Mouse (Mus musculus) bone marrow, adult 2 months (tissue): ENCODE results near the gene Slc27a5. TPM values are rescaled to one million over a fixed set of nuclear protein-coding genes. Genes with fewer than 3 reads are reported as not detected.

Source experiments
- H3K27ac ChIP-seq: fragments of 200-500 bp; 2 replicates; pipeline ENCODE4 v1.5.1; 2012; ENCODE audit warnings: low read depth, mild to moderate bottlenecking, control low read depth, inconsistent platforms, low read length; ENCODE audit not compliant: control insufficient read depth, poor library complexity, insufficient read depth
- H3K4me1 ChIP-seq: fragments of 200-500 bp; 2 replicates; pipeline ENCODE4 v1.6.1; 2011; ENCODE audit warnings: low read length; ENCODE audit not compliant: control insufficient read depth, insufficient read depth
- H3K4me3 ChIP-seq: fragments of 200-500 bp; replicated peaks from 2 replicates; pipeline ENCODE3; 2011; ENCODE audit warnings: mild to moderate bottlenecking, low read depth, low read length, control low read depth; ENCODE audit not compliant: control insufficient read depth
- CTCF ChIP-seq: fragments of 200-500 bp; IDR thresholded peaks from 2 replicates; pipeline ENCODE4 v1.5.1; 2011; ENCODE audit warnings: low read length, control low read depth; ENCODE audit not compliant: control insufficient read depth, insufficient read depth
- POLR2A ChIP-seq: fragments of 200-500 bp; IDR thresholded peaks from 2 replicates; pipeline ENCODE4 v1.6.1; 2011; ENCODE audit warnings: low read depth, mild to moderate bottlenecking, control low read depth, low read length, borderline replicate concordance; ENCODE audit not compliant: control insufficient read depth
- WGBS: fragments of 180-500 bp; shearing (Covaris S2); methylation state at CpG from one replicate; pipeline ENCODE4 v1.1.7; 2018; 5-methylcytosine and 5-hydroxymethylcytosine counted together
- polyA plus RNA-seq: library from polyadenylated mRNA; stranded (reverse); fragments of >200 nt; gene quantifications from 2 replicates; pipeline ENCODE4 v1.2.4, GENCODE M21; 2011; ENCODE audit warnings: low replicate concordance; ENCODE audit not compliant: missing spikeins, insufficient read depth, insufficient read length

Gene Slc27a5
- polyA plus RNA-seq, 1 experiment = 2.2 TPM

DNA sequence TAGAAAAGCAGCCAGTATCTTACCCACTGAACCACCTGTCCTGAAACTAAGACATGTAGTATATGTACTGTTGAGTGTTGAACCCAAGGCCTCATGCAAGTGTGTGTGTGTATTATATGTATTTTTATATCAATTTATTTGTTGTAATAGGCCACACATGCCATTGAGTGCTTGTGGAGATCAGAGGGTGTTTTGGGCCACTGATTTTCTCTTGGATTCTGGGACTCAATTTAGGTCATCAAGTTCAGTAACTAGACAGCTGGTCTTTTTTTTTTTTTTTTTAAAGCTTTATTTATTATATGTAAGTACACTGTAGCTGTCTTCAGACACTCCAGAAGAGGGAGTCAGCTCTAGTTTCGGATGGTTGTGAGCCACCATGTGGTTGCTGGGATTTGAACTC is 17.2 kb upstream of the Slc27a5 start:
- Histone ChIP-seq H3K4me3 (no peak overlapping the region), H3K4me1 (no peaks in the 10 kb centered on the region; the same call in 1 of the 2 replicates), H3K27ac (no peak overlapping the region)
- 74% methylated on average over 1 of the region's 1 CpGs for WGBS
- no peak for TF ChIP-seq POLR2A
- TF ChIP-seq CTCF = no peak

GRCm38 (mm10) chr7:13014275-13014839 is 16.4 kb upstream of the Slc27a5 start:
- TF ChIP-seq CTCF = no peak
- TF ChIP-seq POLR2A = no peak
- H3K4me1 ChIP-seq = no peaks in the 10 kb centered on the region; the same call in 1 of the 2 replicates
- 82% methylated on average over 6 of the region's 6 CpGs for WGBS
- H3K27ac ChIP-seq = no peak overlapping the region
- no peak overlapping the region for H3K4me3 ChIP-seq

GRCm38 (mm10) chr7:13013671-13014070 is 15.7 kb upstream of the Slc27a5 start:
- 85% methylated on average over 4 of the region's 4 CpGs for WGBS
- Histone ChIP-seq H3K27ac (no peak overlapping the region), H3K4me3 (no peak overlapping the region), H3K4me1 (no peaks in the 10 kb centered on the region; the same call in 1 of the 2 replicates)
- no peak for TF ChIP-seq POLR2A
- TF ChIP-seq CTCF = no peak

GRCm38 (mm10) chr7:13010005-13010908 is 12.3 kb upstream of the Slc27a5 start, which contains the start of gene Zbtb45:
TSS of gene Zbtb45 (minus strand) at chr7:13010034.
- TF ChIP-seq POLR2A = 0 out of 2 replicates have a peak, but pooled peaks have one; percentile 46
- TF ChIP-seq CTCF = no peak
- peak within 1 kb of the TSS; percentile 82 for H3K27ac ChIP-seq
- H3K4me1 ChIP-seq = no peaks in the 10 kb centered on the region; the same call in 1 of the 2 replicates
- H3K4me3 ChIP-seq = peak within 1 kb of the TSS; percentile 86
- WGBS = 16% methylated on average over 26 of the region's 26 CpGs

- TF ChIP-seq CTCF (peak; percentile 90), POLR2A (no peak; the same call in 1 of the 2 replicates)
- WGBS = under 1% methylated on average over 42 of the region's 42 CpGs
- no peaks in the 10 kb centered on the region; the same call in 1 of the 2 replicates for H3K4me1 ChIP-seq
- H3K27ac ChIP-seq = peak overlapping the region; percentile 82
- H3K4me3 ChIP-seq = peak overlapping the region; percentile 86
Observed at GRCm38 (mm10) chr7:13009143-13010004, 11.4 kb upstream of the Slc27a5 start.

- 94% methylated on average over 57 of the region's 57 CpGs for WGBS
- TF ChIP-seq POLR2A (no peak), CTCF (no peak)
- Histone ChIP-seq H3K4me3 (no peak overlapping the region), H3K4me1 (no peaks in the 10 kb centered on the region; the same call in 1 of the 2 replicates), H3K27ac (no peak overlapping the region)
Observed at GRCm38 (mm10) chr7:13007341-13008092, 9.5 kb upstream of the Slc27a5 start.

- TF ChIP-seq CTCF (no peak), POLR2A (no peak)
- Histone ChIP-seq H3K4me1 (no peaks in the 10 kb centered on the region; the same call in 1 of the 2 replicates), H3K27ac (no peak overlapping the region), H3K4me3 (no peak overlapping the region)
- 88% methylated on average over 10 of the region's 10 CpGs for WGBS
Observed at GRCm38 (mm10) chr7:13006531-13006930, 8.5 kb upstream of the Slc27a5 start.
